Mouse (Mus musculus) heart, embryonic 14.5 days (tissue): ENCODE measurements around the gene Rgs12. TPM values are rescaled to one million over a fixed set of nuclear protein-coding genes. Genes with fewer than 3 reads are reported as not detected.

Experiments
- ATAC-seq: fragments of 200-750 bp; cut with Nextera tagmentation; 2 replicates; pipeline ENCODE4 v1.8.0; 2017; ENCODE audit warnings: low read depth, moderate TSS enrichment; ENCODE audit not compliant: insufficient number of reproducible peaks, insufficient read depth, low FRiP score
- H3K27ac ChIP-seq, 2 experiments: fragments of 200-500 bp in 1 of 2; fragments of 300-500 bp in 1 of 2; sonication (generic) in 1 of 2; replicated peaks in 1 of 2; 2 replicates each; pipeline ENCODE4 v1.5.1; 2012 to 2014; ENCODE audit warnings: low read depth in 2 of 2, low read length in 2 of 2, control low read depth in 1 of 2, mild to moderate bottlenecking in 1 of 2, mixed read lengths in 1 of 2; ENCODE audit not compliant: control insufficient read depth in 1 of 2, insufficient read depth in 1 of 2
- H3K27me3 ChIP-seq: fragments of 300-500 bp; sonication (generic); 2 replicates; pipeline ENCODE4 v1.6.1; 2014; ENCODE audit warnings: mild to moderate bottlenecking, low read length, control low read depth; ENCODE audit not compliant: control insufficient read depth, insufficient read depth
- H3K36me3 ChIP-seq: fragments of 300-500 bp; sonication (generic); 2 replicates; pipeline ENCODE4 v1.6.1; 2014; ENCODE audit warnings: mild to moderate bottlenecking, control low read depth, low read length, mixed read lengths; ENCODE audit not compliant: control insufficient read depth, insufficient read depth
- H3K4me1 ChIP-seq, 2 experiments: fragments of 200-500 bp in 1 of 2; fragments of 300-500 bp in 1 of 2; sonication (generic) in 1 of 2; 2 replicates each; pipeline ENCODE4 v1.6.1; 2012 to 2014; ENCODE audit warnings: low read length in 2 of 2, control low read depth in 1 of 2, mixed read lengths in 1 of 2; ENCODE audit not compliant: control insufficient read depth in 2 of 2, insufficient read depth in 2 of 2
- H3K4me2 ChIP-seq: fragments of 300-500 bp; sonication (generic); 2 replicates; pipeline ENCODE4 v1.6.1; 2014; ENCODE audit warnings: mild to moderate bottlenecking, low read length
- H3K4me3 ChIP-seq, 2 experiments: fragments of 200-500 bp in 1 of 2; fragments of 300-500 bp in 1 of 2; sonication (generic) in 1 of 2; 2 replicates each; pipeline ENCODE4 v1.5.1; 2012 to 2014; ENCODE audit warnings: low read length in 2 of 2, mild to moderate bottlenecking in 2 of 2, control low read depth in 1 of 2, low read depth in 1 of 2, moderate library complexity in 1 of 2; ENCODE audit not compliant: control insufficient read depth in 1 of 2, insufficient read depth in 1 of 2
- H3K9ac ChIP-seq: fragments of 300-500 bp; sonication (generic); 2 replicates; pipeline ENCODE4 v1.6.1; 2014; ENCODE audit warnings: mild to moderate bottlenecking, low read length
- H3K9me3 ChIP-seq: fragments of 300-500 bp; sonication (generic); 2 replicates; pipeline ENCODE4 v1.6.1; 2016; ENCODE audit warnings: low read length, control low read depth; ENCODE audit not compliant: control insufficient read depth
- WGBS: fragments of 180-500 bp; shearing (Covaris S2); extraction: QIAGEN DNeasy Blood & Tissue Kit; methylation state at CpG from one replicate; pipeline ENCODE4 v1.1.7; 2014; 5-methylcytosine and 5-hydroxymethylcytosine counted together
- polyA plus RNA-seq: library from polyadenylated mRNA; unstranded; fragments of >200 nt; fragmentation: Nextera tagmentation; extraction: Ambion mirVana; gene quantifications from 2 replicates; pipeline ENCODE4 v1.2.1, GENCODE M21; 2014

Rgs12 gene
- polyA plus RNA-seq, 1 experiment from 2014 or later: 30.6 TPM

DNA sequence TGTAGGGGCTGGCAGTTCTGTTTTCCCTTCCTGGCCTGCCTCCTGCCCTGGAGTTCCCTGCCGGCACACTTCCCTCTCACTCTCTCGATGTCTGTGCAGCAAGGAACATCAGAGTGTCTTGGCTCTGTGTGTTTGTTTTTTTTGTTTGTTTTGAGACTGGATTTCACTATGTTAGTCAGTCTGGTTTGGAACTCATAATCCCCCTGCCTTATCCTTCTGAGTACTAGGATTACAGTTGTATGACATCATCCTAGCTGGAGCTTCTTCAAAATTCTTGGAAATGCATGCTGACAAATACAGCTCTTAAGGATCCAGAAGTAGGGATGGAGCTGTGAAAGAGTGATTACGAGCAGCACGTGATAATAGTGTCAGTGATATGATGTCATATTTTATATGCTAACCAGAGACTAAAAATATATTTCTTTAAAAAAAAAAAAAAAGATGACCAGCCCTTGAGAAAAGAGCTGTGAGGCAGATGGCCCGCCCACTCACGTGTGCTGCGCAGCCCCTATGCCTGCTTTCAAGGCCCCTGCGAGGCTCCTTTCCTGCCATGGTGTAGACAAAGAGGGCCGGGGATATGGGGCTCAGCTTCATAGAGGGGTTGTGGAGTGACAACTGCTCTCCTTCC, 70.5 kb downstream of the Rgs12 start:
- WGBS: 57% methylated on average over 9 of the region's 9 CpGs
- H3K4me1 ChIP-seq: peaks cover 13 to 40% of the 10 kb centered on the region in 2 experiments
- H3K27ac ChIP-seq: peak overlapping the region; percentile 13 to 27; a peak in 1 of 4 replicates
- no peak for ATAC-seq
- H3K9me3 ChIP-seq: no peaks in the 10 kb centered on the region
- H3K4me3 ChIP-seq: no peak overlapping the region
- no peaks in the 10 kb centered on the region for H3K27me3 ChIP-seq
- no peak overlapping the region for H3K9ac ChIP-seq
- H3K4me2 ChIP-seq: no peak overlapping the region
- peaks cover 35% of the 10 kb centered on the region for H3K36me3 ChIP-seq

DNA sequence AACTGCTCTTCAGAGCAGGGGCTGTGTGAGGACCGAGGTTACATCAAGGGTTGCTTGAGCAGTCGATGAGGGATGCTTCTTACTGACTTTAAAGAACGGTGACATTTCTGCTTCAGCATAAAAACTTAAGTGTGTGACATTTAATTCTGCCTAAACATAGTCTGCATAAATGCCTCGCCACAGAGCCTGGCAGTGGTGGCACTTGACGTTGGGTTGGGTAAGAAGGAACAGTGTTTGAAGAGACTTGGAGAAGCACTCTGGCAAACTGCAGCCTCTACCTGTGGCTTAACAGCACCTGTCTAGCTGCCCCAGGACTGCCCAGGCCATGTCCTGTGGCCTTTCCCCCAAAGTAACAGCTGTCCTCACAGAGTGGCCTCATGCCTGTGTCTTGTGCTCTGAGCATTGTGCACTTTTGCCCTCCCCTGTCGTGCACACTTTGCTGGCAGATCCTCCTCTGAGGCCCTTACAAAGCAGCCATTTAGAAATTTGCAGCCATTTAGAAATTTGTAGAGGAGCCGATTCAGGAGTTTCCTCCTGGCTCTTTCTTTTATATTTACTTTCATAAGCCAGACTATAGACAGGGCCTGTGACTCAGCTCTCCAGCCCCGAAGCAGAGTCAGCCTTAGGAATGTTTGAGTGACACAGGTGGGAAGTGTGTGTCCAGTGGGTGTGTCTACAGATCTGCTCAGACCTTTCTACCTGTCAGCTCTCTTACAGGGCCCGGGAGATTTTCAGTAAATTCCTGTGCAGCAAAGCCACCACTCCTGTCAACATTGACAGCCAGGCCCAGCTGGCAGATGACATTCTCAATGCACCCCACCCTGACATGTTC, 71.4 kb downstream of the Rgs12 start:
- Histone ChIP-seq H3K4me2 (no peak overlapping the region), H3K4me1 (peaks cover 13 to 40% of the 10 kb centered on the region in 2 experiments), H3K4me3 (no peak overlapping the region), H3K36me3 (peaks cover 40% of the 10 kb centered on the region), H3K9me3 (no peaks in the 10 kb centered on the region), H3K27ac (peak overlapping the region; percentile 13 to 27; a peak in 1 of 4 replicates), H3K9ac (no peak overlapping the region), H3K27me3 (no peaks in the 10 kb centered on the region)
- 72% methylated on average over 9 of the region's 9 CpGs for WGBS
- no peak for ATAC-seq

DNA sequence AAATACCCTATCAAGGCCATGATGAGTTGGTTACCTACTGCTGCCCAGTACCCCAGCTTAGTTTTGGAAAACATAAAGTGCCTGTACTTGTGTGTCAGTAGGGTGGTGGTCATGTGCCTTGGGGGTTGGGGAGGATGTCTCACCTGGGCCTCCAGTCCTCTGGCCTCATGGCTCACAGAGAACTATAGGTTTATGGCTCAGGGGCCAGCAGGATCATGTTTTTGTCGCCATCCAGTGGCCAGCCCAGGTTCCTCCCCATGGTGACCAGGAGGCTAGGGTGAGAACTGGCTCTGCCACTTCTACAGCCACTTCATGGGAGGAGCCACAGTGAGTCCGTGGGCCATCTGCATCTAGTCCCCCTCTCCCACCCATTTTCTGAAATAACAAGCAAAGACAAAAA, 75.7 kb downstream of the Rgs12 start:
- Histone ChIP-seq H3K4me1 (peaks cover 8 to 25% of the 10 kb centered on the region in 2 experiments; a peak in 3 of 4 replicates), H3K36me3 (peaks cover 79% of the 10 kb centered on the region), H3K9me3 (no peaks in the 10 kb centered on the region), H3K4me2 (no peak overlapping the region), H3K27me3 (no peaks in the 10 kb centered on the region), H3K9ac (no peak overlapping the region), H3K4me3 (no peak overlapping the region), H3K27ac (no peak overlapping the region)
- WGBS: 17% methylated on average over 2 of the region's 2 CpGs
- no peak for ATAC-seq

DNA sequence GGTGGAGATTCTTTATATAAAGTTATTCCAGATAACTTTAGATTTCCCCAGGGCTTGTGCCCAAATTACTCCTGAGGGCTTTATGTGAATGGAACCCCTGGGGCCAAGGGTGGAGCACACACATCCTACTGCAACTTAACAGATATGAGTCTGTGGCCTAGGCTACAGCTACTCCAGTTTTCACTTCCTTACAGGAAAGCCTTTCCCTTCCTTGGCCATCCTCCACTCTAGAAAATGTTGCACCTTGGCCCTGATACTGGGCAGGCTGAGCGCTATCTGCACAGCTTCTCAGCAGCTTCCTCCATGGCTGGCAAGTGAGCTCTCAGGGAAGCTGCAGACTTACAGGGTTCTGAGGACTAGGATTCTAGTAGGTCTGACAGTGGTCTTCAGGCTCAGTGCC, 80.1 kb downstream of the Rgs12 start:
- no peak overlapping the region for H3K4me3 ChIP-seq
- no peak overlapping the region for H3K27ac ChIP-seq
- no peaks in the 10 kb centered on the region for H3K9me3 ChIP-seq
- H3K27me3 ChIP-seq: no peaks in the 10 kb centered on the region
- H3K36me3 ChIP-seq: peaks cover 83% of the 10 kb centered on the region
- no peak overlapping the region for H3K4me2 ChIP-seq
- H3K4me1 ChIP-seq: peaks cover 0 to 1% of the 10 kb centered on the region in 2 experiments; a peak in 1 of 4 replicates
- WGBS: 73% methylated on average over 1 of the region's 1 CpGs
- H3K9ac ChIP-seq: no peak overlapping the region
- no peak for ATAC-seq

DNA sequence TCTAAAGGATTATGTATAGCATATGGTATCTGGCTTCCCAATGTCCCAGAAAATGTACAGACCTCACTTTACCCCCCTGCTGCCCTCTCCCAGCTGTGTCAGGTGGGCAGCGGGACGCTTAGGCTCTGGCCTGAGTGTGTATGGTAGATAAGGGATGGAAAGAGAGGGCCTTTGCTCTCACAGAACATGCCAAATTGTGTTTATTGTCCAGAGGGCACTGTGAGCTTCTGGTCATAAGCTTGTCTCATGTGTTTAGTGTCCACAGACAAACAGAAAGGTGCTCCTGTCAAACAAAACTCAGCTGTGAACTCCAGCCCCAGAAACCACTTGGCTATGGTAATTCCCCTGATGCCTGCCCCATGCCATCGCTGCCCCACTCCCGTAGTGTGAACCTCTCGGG, 80.5 kb downstream of the Rgs12 start:
- Histone ChIP-seq H3K27ac (no peak overlapping the region), H3K4me2 (no peak overlapping the region), H3K27me3 (no peaks in the 10 kb centered on the region), H3K9me3 (no peaks in the 10 kb centered on the region), H3K4me3 (no peak overlapping the region), H3K4me1 (no peaks in the 10 kb centered on the region), H3K9ac (no peak overlapping the region), H3K36me3 (peaks cover 78% of the 10 kb centered on the region)
- ATAC-seq: no peak
- 81% methylated on average over 5 of the region's 5 CpGs for WGBS

DNA sequence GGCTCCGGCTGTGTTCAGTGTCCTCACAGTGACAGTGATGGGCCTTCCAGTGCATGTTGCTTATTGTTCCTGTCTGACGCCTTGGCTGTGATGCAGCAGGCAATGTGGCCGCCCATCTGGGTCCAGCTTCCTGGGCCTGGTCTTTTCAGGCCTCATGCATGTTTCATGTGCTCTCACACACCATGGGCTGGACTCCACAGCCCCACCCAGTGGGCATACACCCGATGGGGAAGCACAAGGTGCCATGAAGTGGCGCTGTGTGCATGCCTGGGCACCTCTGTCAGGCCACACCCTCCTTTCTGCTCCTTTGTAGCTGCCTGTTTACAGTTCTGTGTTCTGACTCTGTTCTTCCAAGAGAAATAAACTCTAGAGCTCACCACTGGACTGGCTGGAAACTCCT, 83.8 kb downstream of the Rgs12 start:
- 82% methylated on average over 5 of the region's 5 CpGs for WGBS
- H3K36me3 ChIP-seq: peaks cover 50% of the 10 kb centered on the region

DNA sequence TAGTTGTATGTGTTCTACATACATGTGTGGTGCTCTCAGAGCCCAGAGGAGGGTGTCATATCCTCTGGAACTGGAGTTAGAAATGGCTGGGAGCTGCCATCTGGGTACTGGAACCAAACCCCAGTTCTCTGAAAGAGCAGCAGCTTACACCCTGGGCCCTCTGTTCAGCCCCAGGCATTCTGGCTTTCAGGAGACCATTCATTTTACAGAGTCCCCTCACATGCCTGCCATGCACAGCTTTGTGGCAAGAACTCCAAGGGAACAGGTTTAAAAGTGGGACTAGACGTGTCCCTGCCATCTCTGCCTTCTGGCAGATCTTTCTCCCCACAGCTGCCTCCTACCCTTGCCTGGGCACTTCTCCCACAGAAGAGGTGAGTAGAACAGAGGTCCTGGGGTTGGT, 84.4 kb downstream of the Rgs12 start:
- Histone ChIP-seq H3K4me1 (peaks cover 4 to 7% of the 10 kb centered on the region in 2 experiments; a peak in 2 of 4 replicates), H3K4me3 (no peak overlapping the region), H3K27ac (no peak overlapping the region), H3K36me3 (peaks cover 45% of the 10 kb centered on the region), H3K4me2 (no peak overlapping the region), H3K9me3 (no peaks in the 10 kb centered on the region), H3K27me3 (no peaks in the 10 kb centered on the region), H3K9ac (no peak overlapping the region)
- no peak for ATAC-seq
- 76% methylated on average over 1 of the region's 1 CpGs for WGBS

More for the DNA sequence above, 83.8 kb downstream of the Rgs12 start:
- ATAC-seq: no peak
- H3K27me3 ChIP-seq: no peaks in the 10 kb centered on the region
- peaks cover 4 to 7% of the 10 kb centered on the region in 2 experiments; a peak in 2 of 4 replicates for H3K4me1 ChIP-seq
- H3K4me3 ChIP-seq: no peak overlapping the region
- no peak overlapping the region for H3K9ac ChIP-seq
- H3K9me3 ChIP-seq: no peaks in the 10 kb centered on the region
- no peak overlapping the region for H3K27ac ChIP-seq
- H3K4me2 ChIP-seq: no peak overlapping the region
